Mouse (Mus musculus) liver, adult 2 months (tissue): Measurements from ENCODE around the gene Prcd.

Experiments used
- CTCF ChIP-seq: fragments of 200-500 bp; IDR thresholded peaks from 2 replicates; pipeline ENCODE4 v1.5.1; 2011; ENCODE audit warnings: low read depth, low read length, control low read depth
- POLR2A ChIP-seq: fragments of 200-500 bp; IDR thresholded peaks from 2 replicates; pipeline ENCODE4 v1.6.1; 2011; ENCODE audit warnings: low read length, control low read depth; ENCODE audit not compliant: insufficient read depth; ENCODE audit errors: extremely low read depth

GRCm38 (mm10) chr11:116680321-116681091, 27.2 kb downstream of the Prcd start:
- TF ChIP-seq CTCF (no peak), POLR2A (no peak)
